Mouse (Mus musculus) gastrocnemius, adult 8-10 months (tissue): ENCODE data around the gene March8. TPM values are rescaled to one million over a fixed set of nuclear protein-coding genes. Genes with fewer than 3 reads are reported as not detected.

Experiments used
- DNase-seq, 2 experiments: peaks; one replicate each; pipeline ENCODE4 v3.0.0; 2022; ENCODE audit warnings: low spot score in 2 of 2
- total RNA-seq, 4 experiments: library from RNA; stranded (reverse); gene quantifications; 2 replicates each; pipeline ENCODE4 v1.2.4; 2022

The March8 gene
- total RNA-seq, 4 experiments from 2014 or later, result 24.6 to 36.1 (median 30.6) TPM

GRCm38 (mm10) chr6:116407956-116408657 is 70.3 kb downstream of the March8 start:
- DNase-seq, result no peak

DNA sequence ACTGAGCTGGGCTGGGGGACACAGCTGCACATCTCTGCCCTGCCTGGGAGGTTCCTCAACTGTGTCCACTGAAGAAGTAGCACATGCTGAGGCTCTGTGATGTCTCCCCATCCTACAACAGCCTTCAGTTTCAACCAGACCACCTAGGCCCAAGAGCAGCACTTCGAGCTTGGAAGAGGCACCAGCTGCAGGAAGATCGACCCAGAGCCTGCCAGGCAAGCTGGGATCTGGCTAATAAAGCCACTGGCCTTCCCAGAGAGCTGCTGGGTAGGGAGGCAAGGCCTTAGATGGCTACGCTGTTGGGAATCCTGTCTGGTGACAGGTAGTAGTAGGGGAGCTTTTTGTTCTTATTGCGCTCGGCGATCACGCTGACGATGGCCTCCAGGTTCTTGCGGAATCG is 72.6 kb downstream of the March8 start:
- no peak for DNase-seq

GRCm38 (mm10) chr6:116411716-116412115 is 73.9 kb downstream of the March8 start:
- no peak for DNase-seq

GRCm38 (mm10) chr6:116412546-116413325 is 74.9 kb downstream of the March8 start:
- DNase-seq, result no peak

DNA sequence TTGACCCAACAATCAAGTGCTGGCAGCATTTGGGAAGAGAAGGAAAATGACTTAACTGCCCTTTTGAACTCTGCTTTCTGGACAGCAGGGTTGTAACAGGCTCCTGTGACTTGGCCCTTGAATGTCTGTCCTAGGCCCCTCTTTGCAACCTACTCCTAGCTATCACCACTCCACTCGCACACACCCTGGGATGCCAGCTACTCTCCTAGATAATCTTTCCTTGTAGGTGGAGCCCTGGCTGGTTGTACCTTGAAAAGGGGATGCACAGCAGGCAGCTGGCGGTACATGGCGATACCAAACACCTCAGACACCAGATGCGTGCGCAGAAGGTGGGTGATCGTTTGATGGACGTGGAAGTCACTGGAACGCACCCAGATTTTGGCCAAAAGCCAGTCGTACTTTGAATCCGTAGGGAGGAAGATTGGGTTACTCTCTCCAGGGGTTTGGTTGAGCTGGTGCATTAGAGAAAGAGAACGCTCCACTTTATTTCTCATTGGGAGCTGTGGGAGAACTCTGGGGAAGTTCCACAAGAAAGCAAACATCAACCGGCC is 77.4 kb downstream of the March8 start:
- DNase-seq, result no peak

- DNase-seq, result no peak
Measured at GRCm38 (mm10) chr6:116416000-116416552, 78.3 kb downstream of the March8 start.

DNA sequence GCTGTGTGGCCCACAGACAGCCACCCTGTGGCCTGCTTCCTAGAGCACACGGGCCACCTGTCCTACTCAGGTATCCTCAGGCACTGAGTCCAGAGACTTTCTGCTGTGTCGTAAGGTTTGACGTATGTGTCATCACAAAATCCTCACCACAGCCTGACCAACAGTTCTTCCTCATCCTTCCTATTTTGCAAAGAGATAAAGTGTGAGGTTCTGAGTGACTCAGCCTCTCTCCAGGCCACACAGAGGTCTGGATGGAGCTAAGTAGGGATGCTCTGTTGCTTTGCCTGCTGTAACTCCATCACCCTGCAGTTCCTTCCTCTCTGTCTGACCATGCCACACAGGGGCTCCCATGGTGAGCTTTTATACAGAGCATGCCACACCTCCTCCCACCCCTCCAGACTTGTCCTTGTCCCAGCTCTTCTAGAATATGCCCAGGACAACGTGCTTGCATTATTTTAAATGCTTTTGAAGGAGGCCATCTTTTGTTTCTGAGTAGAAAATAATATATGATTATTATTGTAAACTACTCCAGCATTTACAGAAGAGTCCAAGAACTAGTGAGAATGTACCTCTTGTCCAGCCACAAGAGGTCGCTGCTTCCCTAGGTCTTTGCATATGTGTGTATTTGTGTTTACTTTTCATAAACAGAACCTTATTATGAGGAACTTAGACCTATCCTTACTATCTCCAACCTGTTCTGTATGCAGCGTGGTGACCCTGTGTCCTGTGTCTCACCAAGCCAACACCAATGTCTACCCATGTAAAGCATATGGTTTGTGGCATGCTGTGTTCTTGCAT is 79.9 kb downstream of the March8 start:
- no peak for DNase-seq

DNA sequence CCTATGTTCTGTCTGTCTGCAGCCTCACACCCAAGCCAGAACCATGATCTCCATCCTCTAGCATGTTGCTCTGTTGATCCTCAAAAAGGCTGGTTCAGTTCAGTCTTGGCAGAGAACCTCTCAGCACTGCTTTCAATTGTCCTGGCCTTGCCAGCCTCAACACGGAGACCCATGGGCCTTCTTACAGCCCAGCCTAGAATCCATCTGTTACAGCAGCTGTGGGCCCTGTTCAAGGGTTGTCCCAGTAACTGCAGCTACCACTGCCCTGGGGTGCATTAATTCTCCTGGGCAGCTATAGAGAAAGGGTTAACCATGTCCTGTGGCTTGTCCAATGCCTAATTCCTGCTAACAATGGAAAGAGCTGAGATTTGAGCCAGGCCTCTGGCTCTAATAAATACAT is 80.7 kb downstream of the March8 start:
- no peak for DNase-seq

GRCm38 (mm10) chr6:116419699-116420098 is 81.9 kb downstream of the March8 start:
- no peak for DNase-seq

DNA sequence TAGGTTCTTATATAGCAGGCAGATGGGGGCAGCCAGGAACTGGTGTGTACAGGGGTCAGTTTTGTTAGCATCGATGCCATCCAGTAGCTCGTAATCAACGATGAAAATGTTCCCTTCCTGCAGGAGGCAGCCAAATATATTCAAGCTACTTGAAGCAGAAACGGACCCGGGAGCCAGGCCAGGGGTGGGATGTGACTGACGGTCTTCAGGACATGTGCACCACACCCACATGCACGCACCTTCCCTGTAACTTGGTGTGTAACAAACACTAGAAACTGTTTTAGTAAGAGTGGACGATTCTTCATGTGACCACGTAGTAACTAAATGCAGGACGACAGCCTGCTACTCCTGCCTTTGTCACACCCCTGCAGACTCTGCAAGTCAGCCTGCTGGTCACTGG is 82.4 kb downstream of the March8 start:
- no peak for DNase-seq

DNA sequence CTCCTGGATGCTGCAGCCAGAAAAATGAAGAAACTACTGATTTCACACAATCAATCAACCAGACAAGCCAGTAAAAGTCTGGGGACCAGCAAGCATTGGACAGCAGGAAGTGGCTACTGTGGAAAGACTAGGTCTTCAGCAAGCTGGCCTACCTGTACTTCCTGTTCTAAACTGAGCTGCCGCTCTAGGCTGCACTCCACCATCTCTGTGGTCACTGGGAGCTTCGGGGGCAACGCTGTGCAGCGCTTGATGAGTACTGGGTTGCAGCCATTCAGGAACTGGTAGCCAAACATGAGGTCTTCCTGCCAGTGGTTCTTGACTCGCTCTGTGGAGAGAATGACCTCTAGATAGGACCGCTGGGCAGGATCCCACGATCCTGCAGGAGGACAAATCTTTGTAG is 85.2 kb downstream of the March8 start:
- no peak for DNase-seq

DNA sequence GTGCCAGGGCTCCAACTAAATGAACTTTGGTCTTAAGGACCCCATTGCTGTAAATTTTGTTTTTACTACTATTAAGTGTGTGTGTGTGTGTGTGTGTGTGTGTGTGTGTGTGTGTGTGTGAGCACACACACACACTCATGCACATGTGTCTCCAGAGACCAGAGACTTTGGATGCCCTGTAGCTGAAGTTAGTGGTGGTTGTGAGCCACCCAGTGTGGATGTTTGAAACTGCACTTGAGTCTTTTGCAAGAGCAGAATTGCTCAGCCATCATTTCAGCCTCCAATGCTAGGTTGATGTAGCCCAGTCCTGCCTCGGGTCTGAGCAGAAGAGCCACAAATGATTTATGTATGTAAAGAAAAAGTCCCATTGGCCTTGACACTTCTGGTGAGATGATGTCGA is 85.8 kb downstream of the March8 start:
- DNase-seq, result no peak

DNA sequence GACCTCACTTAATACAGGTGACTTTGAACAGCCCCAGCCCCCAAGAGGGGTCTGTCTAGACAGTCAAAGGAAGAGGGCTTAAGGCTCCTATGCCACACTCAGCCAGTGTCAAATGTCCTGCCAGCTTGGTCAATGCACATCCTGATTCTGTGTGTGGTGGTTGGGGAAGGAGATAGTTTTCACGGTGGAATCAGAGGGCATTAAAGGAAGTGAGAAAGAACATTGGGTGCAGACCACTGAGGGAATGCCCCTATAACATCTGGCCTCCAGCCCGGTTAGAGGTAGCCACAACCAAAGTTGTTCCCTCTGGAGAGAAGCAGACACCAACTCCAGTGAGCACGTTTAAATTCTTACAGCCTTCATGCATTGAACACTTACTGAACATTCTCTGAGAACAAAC is 89.7 kb downstream of the March8 start:
- no peak for DNase-seq

- no peak for DNase-seq
Measured at GRCm38 (mm10) chr6:116428282-116428681, 90.5 kb downstream of the March8 start.

DNA sequence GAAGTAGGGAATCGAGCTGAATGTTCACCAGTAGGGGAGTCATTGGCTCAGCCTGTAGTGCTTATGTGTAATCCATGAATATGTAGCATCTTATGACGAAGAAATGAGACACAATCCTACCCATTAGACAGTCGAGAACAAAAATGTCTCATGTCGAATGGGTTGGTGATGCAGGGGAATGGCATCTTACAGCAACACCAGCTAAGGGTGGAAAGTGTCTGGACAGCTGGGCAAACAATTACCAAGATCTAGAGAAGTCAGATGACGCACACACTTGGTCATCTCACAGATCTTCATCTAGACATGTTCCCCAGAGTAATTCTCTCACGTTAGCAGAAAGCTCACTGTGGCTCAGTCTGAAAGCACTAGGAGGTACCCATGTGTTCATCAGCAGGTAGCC is 101.0 kb downstream of the March8 start:
- no peak for DNase-seq

GRCm38 (mm10) chr6:116439531-116439930 is 101.7 kb downstream of the March8 start:
- DNase-seq, result no peak

GRCm38 (mm10) chr6:116440447-116440846 is 102.6 kb downstream of the March8 start:
- DNase-seq, result no peak

- no peak for DNase-seq
Measured at GRCm38 (mm10) chr6:116440849-116441248, 103.0 kb downstream of the March8 start.

- DNase-seq, result no peak
Measured at GRCm38 (mm10) chr6:116455781-116456180, 118.0 kb downstream of the March8 start.

DNA sequence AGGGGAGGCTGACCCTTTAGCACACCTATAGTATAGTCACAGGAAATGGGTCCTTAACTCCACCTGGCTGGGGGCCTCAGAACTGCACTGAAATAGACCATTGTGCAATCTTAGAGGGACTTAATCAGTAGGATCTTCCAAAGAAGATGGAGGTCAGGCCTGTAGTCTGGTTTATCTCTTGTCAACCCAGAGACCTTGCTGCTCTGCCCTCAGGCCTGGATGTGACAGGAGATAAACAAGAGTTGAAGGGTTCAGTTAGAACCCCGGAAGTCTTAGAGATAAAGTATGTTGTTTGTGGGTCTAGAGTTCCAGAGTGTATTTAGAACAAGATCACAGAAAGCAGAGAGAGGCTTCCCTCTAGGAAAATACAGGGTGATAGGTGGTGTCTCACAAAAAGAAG is 118.7 kb downstream of the March8 start:
- DNase-seq, result no peak

DNA sequence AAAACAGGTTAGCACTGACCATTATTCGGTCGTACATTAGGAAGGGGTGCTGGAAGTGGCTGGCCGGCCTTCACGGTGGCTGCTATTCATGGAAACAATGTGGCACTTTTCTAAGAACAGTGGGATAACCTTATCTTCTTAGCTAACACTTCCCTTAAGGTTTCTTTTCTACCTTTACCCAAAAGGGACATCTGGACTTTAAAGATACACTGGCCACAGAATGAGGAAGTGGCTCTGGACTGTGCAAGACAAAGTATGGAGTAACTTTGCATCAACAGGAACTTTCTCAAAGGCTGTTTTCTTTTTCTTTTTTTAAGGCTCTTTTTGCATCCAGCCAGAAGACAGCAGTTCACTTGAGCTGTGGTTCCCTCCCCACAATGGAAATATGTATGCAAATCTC is 120.9 kb downstream of the March8 start:
- DNase-seq, result no peak
